20 mouse cellular contexts compared by ENCODE assay signal in the genomic region with DNA sequence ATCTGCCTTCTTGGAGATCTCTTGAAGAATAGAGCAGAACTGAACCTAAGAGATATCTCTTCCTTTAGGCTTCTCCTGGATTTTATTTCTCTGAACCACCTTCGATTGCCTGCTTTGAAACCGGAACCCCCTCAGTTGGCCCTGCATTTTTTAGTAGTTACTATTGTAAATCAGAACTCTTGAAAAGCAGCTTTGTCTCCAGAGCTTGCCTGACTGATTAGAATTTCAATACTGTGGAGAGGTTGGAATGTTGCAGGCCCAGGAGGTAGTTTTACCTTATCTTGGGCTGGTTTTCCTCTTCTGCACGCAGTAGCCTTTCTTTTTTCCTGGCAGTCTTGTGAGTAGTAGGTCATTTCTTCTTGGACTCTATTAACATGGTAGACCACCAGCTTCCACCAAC.
"Had no signal": no experiment of that assay in that cellular context is flagged by ENCODE, and none has a peak within 500 bp of the region (broad histone marks: within the 10 kb centered on the region; RNA-seq: fewer than 3 reads in every experiment).

No protein-coding gene starts in this region.

- H3K9ac ChIP-seq: kidney, embryonic 15.5 days; limb, embryonic 13.5 days; liver, embryonic 12.5 days; liver, embryonic 15.5 days; lung, embryonic 15.5 days had no signal

- H3K4me1 ChIP-seq: kidney, embryonic 15.5 days; limb, embryonic 10.5 days; limb, embryonic 13.5 days; lung, embryonic 15.5 days had no signal

- H3K4me3 ChIP-seq: kidney, embryonic 15.5 days; limb, embryonic 10.5 days; limb, embryonic 13.5 days; liver, embryonic 12.5 days; liver, embryonic 15.5 days; lung, embryonic 15.5 days; megakaryocyte, embryonic 14.5 days; midbrain, embryonic 10.5 days had no signal

- H3K4me2 ChIP-seq: kidney, embryonic 15.5 days; limb, embryonic 13.5 days; liver, embryonic 12.5 days; liver, embryonic 15.5 days; lung, embryonic 15.5 days had no signal

- H3K27me3 ChIP-seq: kidney, embryonic 15.5 days; limb, embryonic 13.5 days; liver, embryonic 12.5 days; liver, embryonic 15.5 days; lung, embryonic 15.5 days; megakaryocyte, embryonic 14.5 days had no signal

- H3K9me3 ChIP-seq: kidney, embryonic 15.5 days; limb, embryonic 10.5 days; limb, embryonic 13.5 days; liver, embryonic 12.5 days; liver, embryonic 15.5 days; lung, embryonic 15.5 days; megakaryocyte, embryonic 14.5 days; midbrain, embryonic 10.5 days had no signal

- DNase-seq: kidney, postnatal 10 days; kidney, postnatal 36 days; layer of hippocampus, adult 9-11 months; liver; lung, adult 18-20 months; lung, postnatal 10 days; lung, postnatal 36 days; midbrain, embryonic 14.5 days; thymus, adult 2 months; thymus, postnatal 14 days; thymus, postnatal 4 days had no signal

- H3K36me3 ChIP-seq: liver, embryonic 15.5 days had no signal

- ATAC-seq: liver, embryonic 12.5 days had no signal

- H3K27ac ChIP-seq: kidney, embryonic 15.5 days; limb, embryonic 10.5 days; limb, embryonic 13.5 days; liver, embryonic 12.5 days; liver, embryonic 15.5 days; lung, embryonic 15.5 days; midbrain, embryonic 10.5 days; stomach, postnatal 0 days had no signal
